Mouse (Mus musculus) ES-Bruce4 (cell line): ENCODE measurements around the gene Gpr83. TPM values are rescaled to one million over a fixed set of nuclear protein-coding genes. Genes with fewer than 3 reads are reported as not detected.

Experiments
- H3K27ac ChIP-seq: 2 replicates; pipeline ENCODE4 v1.5.1; 2012; ENCODE audit warnings: low read length, inconsistent platforms; ENCODE audit not compliant: insufficient read depth
- H3K27me3 ChIP-seq: 2 replicates; pipeline ENCODE4 v1.6.1; 2012; ENCODE audit warnings: mild to moderate bottlenecking, low read length, inconsistent platforms; ENCODE audit not compliant: control insufficient read depth, poor library complexity, insufficient read depth, severe bottlenecking
- H3K36me3 ChIP-seq: 2 replicates; pipeline ENCODE4 v1.6.1; 2012; ENCODE audit warnings: inconsistent platforms, mild to moderate bottlenecking, low read length, moderate library complexity; ENCODE audit not compliant: control insufficient read depth, poor library complexity, insufficient read depth, severe bottlenecking
- H3K4me1 ChIP-seq: one replicate; pipeline ENCODE4 v1.8.1; 2011; ENCODE audit warnings: low read length; ENCODE audit not compliant: control insufficient read depth, insufficient read depth
- H3K4me3 ChIP-seq: 2 replicates; pipeline ENCODE4 v1.5.1; 2011; ENCODE audit warnings: low read depth, mild to moderate bottlenecking, low read length
- H3K9ac ChIP-seq: 2 replicates; pipeline ENCODE4 v1.6.1; 2012; ENCODE audit warnings: low read depth, mild to moderate bottlenecking, inconsistent platforms; ENCODE audit not compliant: poor library complexity, severe bottlenecking
- H3K9me3 ChIP-seq: replicated peaks from 2 replicates; pipeline ENCODE4 v1.6.1; 2012; ENCODE audit warnings: mild to moderate bottlenecking, low read length, inconsistent platforms; ENCODE audit not compliant: control insufficient read depth, poor library complexity, insufficient read depth, severe bottlenecking
- CTCF ChIP-seq: IDR thresholded peaks from one replicate; pipeline ENCODE4 v1.8.1; 2011; ENCODE audit warnings: low read depth, low read length
- EP300 ChIP-seq: IDR thresholded peaks from 2 replicates; pipeline ENCODE4 v1.6.1; 2011; ENCODE audit warnings: low read depth, low read length; ENCODE audit not compliant: insufficient read depth
- POLR2A ChIP-seq: IDR thresholded peaks from one replicate; pipeline ENCODE4 v1.8.1; 2011; ENCODE audit warnings: low read length; ENCODE audit not compliant: insufficient read depth
- polyA plus RNA-seq: library from polyadenylated mRNA; stranded (reverse); fragments of >200 nt; gene quantifications from 2 replicates; pipeline ENCODE4 v1.2.4, GENCODE M21; 2011; ENCODE audit warnings: low read depth; ENCODE audit not compliant: missing spikeins, insufficient read depth, insufficient read length

The Gpr83 gene
- polyA plus RNA-seq, 1 experiment: not detected

GRCm38 (mm10) chr9:14839527-14839926 is 20.5 kb upstream of the Gpr83 start:
- Histone ChIP-seq H3K27me3 (no peaks in the 10 kb centered on the region), H3K9me3 (no peaks in the 10 kb centered on the region), H3K36me3 (peaks cover 11% of the 10 kb centered on the region; the same call in 1 of the 2 replicates), H3K27ac (no peak overlapping the region), H3K4me1 (no peaks in the 10 kb centered on the region), H3K4me3 (no peak overlapping the region), H3K9ac (no peak overlapping the region)
- TF ChIP-seq CTCF (no peak), POLR2A (no peak), EP300 (no peak)

- Histone ChIP-seq H3K4me3 (no peak overlapping the region), H3K9ac (no peak overlapping the region), H3K4me1 (no peaks in the 10 kb centered on the region), H3K27me3 (no peaks in the 10 kb centered on the region), H3K36me3 (peaks cover 9% of the 10 kb centered on the region; the same call in 1 of the 2 replicates), H3K27ac (no peak overlapping the region), H3K9me3 (no peaks in the 10 kb centered on the region)
- no peak for TF ChIP-seq EP300
- TF ChIP-seq POLR2A: no peak
- TF ChIP-seq CTCF: no peak
Observed at GRCm38 (mm10) chr9:14839970-14840369, 20.0 kb upstream of the Gpr83 start.

- Histone ChIP-seq H3K27ac (no peak overlapping the region), H3K9me3 (no peaks in the 10 kb centered on the region)
- TF ChIP-seq CTCF (no peak), POLR2A (no peak), EP300 (no peak)
Observed at GRCm38 (mm10) chr9:14841878-14842761, 17.9 kb upstream of the Gpr83 start.

GRCm38 (mm10) chr9:14843311-14843857 is 16.6 kb upstream of the Gpr83 start:
- H3K9me3 ChIP-seq: no peaks in the 10 kb centered on the region
- H3K27ac ChIP-seq: no peak overlapping the region
- no peaks in the 10 kb centered on the region for H3K36me3 ChIP-seq
- no peak overlapping the region for H3K9ac ChIP-seq
- H3K4me3 ChIP-seq: no peak overlapping the region
- no peaks in the 10 kb centered on the region for H3K27me3 ChIP-seq
- TF ChIP-seq CTCF (no peak), EP300 (no peak), POLR2A (no peak)
- no peaks in the 10 kb centered on the region for H3K4me1 ChIP-seq

More at GRCm38 (mm10) chr9:14841878-14842761, 17.9 kb upstream of the Gpr83 start:
- Histone ChIP-seq H3K9ac (no peak overlapping the region), H3K4me3 (no peak overlapping the region), H3K36me3 (no peaks in the 10 kb centered on the region), H3K27me3 (no peaks in the 10 kb centered on the region), H3K4me1 (no peaks in the 10 kb centered on the region)

DNA sequence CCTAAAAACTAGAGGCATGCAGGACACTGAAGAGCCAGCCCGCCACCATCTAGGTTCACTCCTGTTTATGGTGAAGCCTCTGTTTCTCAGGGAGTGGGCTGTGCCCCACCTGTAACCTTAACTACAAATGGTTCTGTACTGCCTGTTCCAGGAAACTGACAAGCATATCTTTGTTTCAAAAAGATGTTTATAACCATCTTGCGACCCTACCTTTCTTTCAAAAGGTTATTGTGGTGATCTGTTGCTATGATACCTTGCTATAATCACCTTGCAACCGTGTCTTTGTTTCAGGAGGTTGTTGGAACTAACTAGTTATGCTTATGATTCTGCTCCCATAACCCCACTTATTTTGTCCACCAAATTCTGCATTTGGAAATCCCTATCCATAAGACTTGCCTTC is 16.1 kb upstream of the Gpr83 start:
- Histone ChIP-seq H3K27me3 (no peaks in the 10 kb centered on the region), H3K27ac (no peak overlapping the region), H3K36me3 (no peaks in the 10 kb centered on the region), H3K9ac (no peak overlapping the region), H3K9me3 (no peaks in the 10 kb centered on the region), H3K4me1 (no peaks in the 10 kb centered on the region), H3K4me3 (no peak overlapping the region)
- TF ChIP-seq EP300: no peak
- TF ChIP-seq CTCF: no peak
- no peak for TF ChIP-seq POLR2A

GRCm38 (mm10) chr9:14846428-14846827 is 13.6 kb upstream of the Gpr83 start:
- H3K36me3 ChIP-seq: no peaks in the 10 kb centered on the region
- no peak overlapping the region for H3K4me3 ChIP-seq
- no peaks in the 10 kb centered on the region for H3K4me1 ChIP-seq
- no peak overlapping the region for H3K27ac ChIP-seq
- H3K9ac ChIP-seq: no peak overlapping the region
- H3K9me3 ChIP-seq: no peaks in the 10 kb centered on the region
- TF ChIP-seq POLR2A: no peak
- TF ChIP-seq EP300: peak; percentile 47; the same call in 1 of the 2 replicates
- TF ChIP-seq CTCF: peak; percentile 88
- no peaks in the 10 kb centered on the region for H3K27me3 ChIP-seq
